Mouse (Mus musculus): Measurements from ENCODE around the gene Mindy4. TPM values are rescaled to one million over a fixed set of nuclear protein-coding genes. Genes with fewer than 3 reads are reported as not detected.
A peak's percentile ranks its signal among the peaks of the same experiment; 100 is the strongest.

The Mindy4 gene
- total RNA-seq, 2 experiments from 2014 or later, result 1.7 to 2.5 TPM

- DNase-seq (ENCODE audit: low spot score), result peak; percentile 47
Measured at GRCm38 (mm10) chr6:55295325-55295724, 92.1 kb downstream of the Mindy4 start.

DNA sequence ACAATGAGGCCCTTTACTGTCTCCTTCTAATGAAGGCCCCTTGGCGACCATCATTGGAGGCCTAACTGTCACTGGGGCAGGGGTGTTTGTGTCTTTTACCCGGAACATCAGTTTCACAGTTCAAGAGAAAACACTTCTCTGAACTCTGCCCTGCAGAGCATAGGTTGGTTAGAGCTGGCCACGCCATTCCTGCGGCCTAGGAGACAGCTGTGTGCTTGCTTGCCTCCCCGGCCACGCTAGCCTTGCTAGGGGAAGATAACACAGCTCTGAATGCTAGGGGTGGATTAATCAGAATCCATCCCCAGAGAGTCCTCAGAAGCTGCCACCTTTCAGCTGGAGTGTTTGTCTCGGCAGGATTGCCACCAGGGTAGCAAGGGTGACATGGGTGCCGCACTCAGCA is 96.3 kb downstream of the Mindy4 start:
- DNase-seq (ENCODE audit: low spot score), result no peak

DNA sequence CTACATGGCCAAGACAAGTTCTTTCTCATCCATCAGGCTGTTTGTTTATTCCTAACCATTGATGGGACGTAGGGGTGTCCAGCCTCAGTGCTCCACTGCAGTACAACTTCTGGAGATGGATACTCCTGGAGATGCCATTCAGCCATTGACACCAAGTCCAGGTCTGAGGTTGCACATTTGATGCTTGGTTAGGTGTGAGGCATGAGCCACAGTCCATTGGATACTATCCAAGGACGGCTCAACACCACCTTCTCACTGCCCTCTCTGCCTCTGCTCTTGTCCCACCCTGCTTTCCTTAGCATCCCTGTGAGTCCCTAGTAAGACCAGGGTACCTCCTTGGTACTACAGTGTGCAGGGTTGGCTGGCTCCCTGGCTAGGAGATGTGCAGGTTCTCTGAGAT is 96.7 kb downstream of the Mindy4 start:
- no peak for DNase-seq (ENCODE audit: low spot score)

DNA sequence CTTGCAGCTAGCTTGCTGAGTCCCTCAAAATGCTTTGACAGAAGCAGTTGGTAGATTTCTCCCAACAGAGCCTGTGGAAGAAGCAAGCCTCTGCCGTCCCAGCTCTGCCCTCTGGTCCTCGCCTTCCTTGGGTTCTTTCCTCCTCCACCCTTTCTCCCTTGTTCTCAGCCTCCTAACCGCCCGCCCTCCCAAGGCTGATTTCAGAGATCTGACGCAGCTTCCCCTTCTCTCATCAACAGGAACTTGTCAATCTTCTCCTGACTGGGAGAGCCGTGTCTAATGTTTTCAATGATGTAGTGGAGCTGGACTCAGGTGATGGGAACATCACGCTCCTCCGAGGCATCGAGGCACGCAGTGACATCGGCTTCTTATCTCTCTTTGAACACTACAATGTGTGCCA is 97.5 kb downstream of the Mindy4 start:
- DNase-seq (ENCODE audit: low spot score), result no peak

GRCm38 (mm10) chr6:55310179-55310578 is 107.0 kb downstream of the Mindy4 start:
- no peak for DNase-seq (ENCODE audit: low spot score)

DNA sequence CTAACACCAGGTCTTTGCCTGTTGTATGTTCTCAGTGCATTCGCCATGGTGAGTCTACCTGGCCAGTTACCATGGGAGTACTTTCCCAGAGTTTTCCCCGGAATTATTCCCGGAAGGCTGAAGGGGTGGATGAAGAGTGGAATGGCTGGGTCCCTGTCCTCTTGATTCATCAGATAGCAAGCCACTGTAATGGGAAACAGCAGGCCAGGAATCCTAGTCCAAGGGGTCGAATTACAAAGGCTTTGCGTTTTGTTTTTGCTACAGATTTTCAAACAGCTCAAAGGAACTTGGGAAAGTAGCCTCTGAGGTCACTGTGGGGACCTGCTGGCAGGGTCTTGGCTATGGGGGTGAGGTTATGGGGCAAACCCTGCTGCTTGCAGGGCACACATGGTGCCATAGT is 108.8 kb downstream of the Mindy4 start:
- DNase-seq (ENCODE audit: low spot score), result no peak

- no peak for DNase-seq (ENCODE audit: low spot score)
Measured at GRCm38 (mm10) chr6:55313893-55314292, 110.7 kb downstream of the Mindy4 start.

GRCm38 (mm10) chr6:55314628-55315027 is 111.4 kb downstream of the Mindy4 start:
- DNase-seq (ENCODE audit: low spot score), result no peak

DNA sequence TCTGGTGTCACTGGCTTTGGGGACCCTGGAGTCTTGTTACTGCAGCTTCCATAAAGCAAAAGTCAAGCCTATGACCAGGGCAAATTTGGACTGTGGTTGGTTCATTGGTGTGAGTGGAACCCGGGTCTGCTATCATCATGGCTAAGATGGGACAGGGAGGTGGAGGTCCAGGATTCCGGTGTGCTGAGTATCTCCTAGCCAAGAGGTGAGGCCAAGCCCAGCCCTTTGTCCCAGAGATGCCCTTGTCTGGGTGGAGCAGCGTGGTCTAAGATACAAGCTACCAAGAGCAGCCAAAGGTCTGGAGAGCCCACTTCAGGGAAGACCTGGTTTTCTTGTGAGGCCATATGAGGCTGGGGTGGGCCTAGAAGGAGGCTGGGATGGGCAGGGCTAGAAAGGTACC is 115.4 kb downstream of the Mindy4 start:
- no peak for DNase-seq (ENCODE audit: low spot score)

GRCm38 (mm10) chr6:55319585-55320551 is 116.7 kb downstream of the Mindy4 start:
- DNase-seq (ENCODE audit: low spot score), result no peak

- no peak for DNase-seq (ENCODE audit: low spot score)
Measured at GRCm38 (mm10) chr6:55320894-55321293, 117.7 kb downstream of the Mindy4 start.

DNA sequence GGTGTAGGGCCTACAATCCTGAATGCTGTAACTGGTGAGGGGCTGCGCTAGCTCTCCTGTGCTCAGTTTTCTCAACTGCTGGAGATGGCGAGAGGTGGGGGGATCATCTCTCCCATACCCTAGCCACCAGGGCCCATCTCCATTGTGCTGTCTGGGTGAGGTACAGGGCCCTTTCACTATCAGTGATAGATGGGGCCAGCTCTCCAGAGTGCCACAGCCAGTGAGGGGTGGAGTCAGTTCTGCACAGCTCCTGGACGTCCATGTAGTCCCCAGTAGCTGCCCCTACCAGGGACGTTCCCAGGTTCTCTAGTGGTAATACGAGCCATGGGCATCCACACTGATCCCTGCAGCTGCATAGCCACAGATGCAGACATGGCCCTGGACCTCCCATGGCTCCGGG is 118.3 kb downstream of the Mindy4 start:
- DNase-seq (ENCODE audit: low spot score), result no peak

DNA sequence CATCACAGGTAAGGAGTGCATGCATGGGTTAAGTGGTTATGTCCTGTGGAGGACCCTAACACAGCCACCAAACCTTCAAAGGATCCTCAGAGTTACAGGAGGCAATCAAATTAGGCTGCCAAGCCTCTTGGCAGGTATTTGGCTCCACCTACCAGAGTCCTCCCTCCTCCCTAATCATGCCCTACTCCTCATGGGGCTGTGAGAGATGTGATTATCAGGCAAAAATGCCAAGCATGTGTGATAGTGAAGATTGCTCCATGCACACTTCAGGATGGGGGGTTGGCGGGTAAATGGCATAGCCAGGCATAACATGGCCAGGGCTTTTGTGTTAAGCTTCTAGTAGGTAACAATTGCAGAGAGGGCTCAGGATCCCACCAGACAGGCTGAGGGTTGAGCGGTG is 119.8 kb downstream of the Mindy4 start:
- DNase-seq (ENCODE audit: low spot score), result no peak

DNA sequence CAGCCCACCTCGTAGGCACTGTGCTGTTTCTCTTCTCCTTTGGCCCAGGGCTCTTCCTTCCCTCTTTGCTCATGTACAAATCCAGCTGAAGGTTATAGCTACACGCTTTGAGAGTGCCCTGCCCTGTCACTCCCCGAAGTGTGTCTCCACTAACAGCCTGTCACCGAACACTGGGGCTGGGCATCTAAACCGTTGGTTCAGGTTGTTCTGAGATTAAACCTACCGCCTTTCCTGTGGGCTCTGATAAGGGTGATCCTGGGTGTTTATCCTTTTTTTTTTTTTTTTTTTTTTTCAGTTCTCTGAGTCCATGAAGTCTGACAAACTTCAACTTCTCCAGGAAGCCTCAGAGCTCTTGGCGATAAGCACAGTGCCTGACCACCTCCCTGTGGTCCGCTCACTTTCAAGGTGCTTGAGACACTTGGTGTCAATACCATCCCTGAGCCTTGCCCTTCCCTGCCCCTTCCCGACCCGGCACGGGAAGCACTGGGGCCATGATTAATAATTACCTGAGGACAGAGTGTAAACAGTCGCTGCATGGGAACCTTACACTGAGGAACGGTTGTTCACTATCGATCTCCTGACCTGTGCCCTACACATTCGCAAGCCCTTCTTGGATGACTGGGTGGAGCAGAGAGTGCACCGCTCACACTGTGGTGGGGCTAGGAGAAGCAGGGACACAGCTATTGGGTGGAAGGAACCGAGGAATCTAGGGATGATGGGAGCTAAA is 120.9 kb downstream of the Mindy4 start:
- DNase-seq (ENCODE audit: low spot score), result no peak

DNA sequence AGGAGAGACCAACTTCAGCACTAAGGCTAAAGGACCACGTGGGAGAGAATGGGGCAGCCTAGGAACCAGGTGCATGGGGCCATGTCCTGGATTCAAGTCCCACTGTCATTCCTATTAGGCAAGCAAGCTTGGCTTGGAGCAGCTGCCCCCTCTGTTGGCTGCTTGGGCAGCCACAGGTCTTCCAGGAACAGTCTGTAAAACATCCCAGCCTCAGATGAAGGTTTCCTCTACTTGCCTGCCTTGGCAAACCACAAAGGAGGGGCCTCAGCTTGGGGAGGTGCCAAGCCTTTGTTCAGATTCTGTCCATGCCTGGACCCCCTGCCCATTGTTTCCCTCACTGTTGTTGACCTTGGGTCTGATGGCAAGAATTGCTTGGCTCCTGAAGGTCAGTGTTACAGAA is 121.6 kb downstream of the Mindy4 start:
- DNase-seq (ENCODE audit: low spot score), result no peak

DNA sequence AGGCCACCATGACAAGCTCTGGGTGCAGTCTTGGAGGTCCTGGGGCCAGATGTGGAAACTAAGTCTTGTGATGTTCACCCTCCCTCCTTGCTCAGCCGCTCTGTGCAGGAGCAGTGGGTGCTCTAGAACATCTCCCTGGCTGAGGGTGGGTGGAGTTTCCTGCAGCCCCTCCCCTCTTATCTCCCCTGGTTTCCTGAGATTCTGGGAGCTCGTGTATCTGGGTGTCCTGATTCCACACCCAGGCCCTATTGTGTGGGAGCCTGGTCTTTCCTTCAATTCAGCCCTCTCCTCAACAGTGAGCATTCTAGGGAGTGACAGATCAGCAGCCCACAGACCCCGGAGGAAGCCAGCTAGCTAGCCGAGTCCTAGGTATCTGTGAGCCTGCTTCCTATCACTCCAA is 123.1 kb downstream of the Mindy4 start:
- no peak for DNase-seq (ENCODE audit: low spot score)

DNA sequence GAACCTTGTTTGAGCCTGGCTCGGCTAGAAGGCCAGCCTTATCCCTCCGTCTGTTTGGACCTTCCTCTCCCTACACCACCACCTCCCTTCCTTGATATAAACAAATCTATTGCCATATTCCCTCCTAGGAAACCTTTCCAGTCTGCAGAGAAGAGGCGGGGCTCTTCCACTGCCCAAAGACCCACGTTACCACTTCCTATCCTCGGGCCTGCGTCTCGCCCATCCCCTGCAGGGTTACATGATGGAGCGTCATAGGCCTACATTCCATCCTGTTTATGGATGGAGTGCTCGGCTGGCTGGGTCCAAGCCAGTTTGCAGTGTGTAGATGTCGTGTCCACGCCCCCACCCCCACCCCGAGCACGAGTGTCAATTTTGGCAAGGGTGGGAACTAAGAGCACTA is 124.1 kb downstream of the Mindy4 start:
- no peak for DNase-seq (ENCODE audit: low spot score)

DNA sequence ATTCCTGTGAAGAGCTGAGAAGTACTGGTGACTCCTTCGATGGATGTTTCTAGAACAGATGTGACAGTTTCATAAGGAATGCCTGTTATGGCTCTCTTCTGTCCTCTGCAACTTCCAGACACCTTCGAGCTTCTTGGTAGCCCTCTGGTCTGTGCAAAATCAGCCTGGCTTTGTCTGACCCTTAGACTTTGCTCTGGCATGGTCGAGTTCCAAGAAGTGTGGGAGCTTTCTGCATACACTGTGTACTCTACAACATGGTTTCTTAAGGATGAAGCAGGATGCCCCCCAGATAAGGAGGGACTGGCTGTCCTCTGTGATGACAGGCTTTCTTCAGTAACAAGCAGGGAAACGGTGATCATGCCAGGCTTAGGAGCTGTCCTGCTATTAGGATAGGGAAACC is 125.0 kb downstream of the Mindy4 start:
- no peak for DNase-seq (ENCODE audit: low spot score)

- no peak for DNase-seq (ENCODE audit: low spot score)
Measured at GRCm38 (mm10) chr6:55331315-55331714, 128.1 kb downstream of the Mindy4 start.

DNA sequence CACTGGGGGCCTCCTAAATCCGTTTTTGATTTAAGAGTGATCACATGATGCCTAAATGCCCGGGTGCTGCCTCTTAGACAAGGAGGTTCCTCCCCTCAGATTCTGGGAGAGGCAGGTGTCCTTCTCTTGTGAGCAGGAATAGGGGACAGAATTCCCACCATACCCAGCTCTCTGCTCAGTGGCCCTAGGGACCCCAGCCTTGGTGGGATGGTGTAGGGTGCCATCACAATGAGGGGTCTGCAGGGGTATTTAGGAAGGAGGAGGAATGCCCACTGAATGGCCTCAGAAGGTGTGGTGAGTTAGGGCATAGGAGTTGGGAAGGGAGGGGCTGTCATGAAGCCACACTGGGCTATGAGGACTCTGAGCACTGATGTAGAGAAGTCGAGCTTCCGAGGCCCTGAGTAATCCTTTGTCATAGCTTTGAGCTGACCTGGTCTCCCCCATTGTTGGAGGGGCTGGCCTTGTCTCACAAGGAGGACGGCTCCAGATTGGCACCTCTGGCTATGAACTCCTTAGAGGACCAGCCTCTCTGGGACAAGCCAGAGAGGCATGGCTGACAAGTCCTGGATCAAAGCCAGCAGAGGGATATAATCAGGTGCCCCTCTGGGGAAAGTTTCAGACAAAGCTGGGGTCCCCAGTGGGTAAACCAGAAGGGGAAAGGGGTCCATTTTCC is 129.1 kb downstream of the Mindy4 start:
- no peak for DNase-seq (ENCODE audit: low spot score)

GRCm38 (mm10) chr6:55332773-55333109 is 129.6 kb downstream of the Mindy4 start:
- no peak for DNase-seq (ENCODE audit: low spot score)

DNA sequence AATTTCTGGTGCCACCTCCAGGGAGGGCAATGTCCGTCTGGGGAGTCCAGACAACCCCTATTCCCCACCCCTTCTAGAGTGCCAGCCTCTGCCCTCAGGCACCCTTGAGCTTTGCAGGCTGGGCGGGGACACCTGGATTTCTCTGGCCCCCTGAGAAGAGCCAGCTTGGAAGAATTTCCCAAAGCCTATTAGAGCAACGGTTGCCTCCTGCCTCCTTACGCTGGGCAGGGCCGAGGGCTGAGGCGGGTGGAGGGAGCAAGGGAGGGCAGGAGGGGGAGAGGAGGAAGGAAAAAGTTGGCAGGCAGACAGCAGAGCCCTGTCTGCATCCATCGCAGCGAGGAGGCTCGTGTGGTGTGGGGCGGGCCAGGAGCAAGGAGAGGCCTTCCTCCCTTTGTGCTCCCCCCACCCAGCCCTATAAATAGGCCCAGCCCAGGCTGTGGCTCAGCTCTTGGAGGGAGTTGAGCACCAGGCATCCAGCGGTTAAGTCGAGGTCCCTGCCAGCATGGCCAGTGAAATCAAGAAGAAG is 132.9 kb downstream of the Mindy4 start, which contains the start of gene Aqp1:
Gene Aqp1, plus strand, starts transcription at position 444 of the 526 bp plus-strand sequence.
- DNase-seq (ENCODE audit: low spot score), result peak; percentile 54

Data from gastrocnemius, adult 18-20 months (tissue).